Mouse (Mus musculus) liver, postnatal 0 days (tissue): ENCODE results near the gene Srp68. TPM values are rescaled to one million over a fixed set of nuclear protein-coding genes. Genes with fewer than 3 reads are reported as not detected.

ENCODE experiments used
- ATAC-seq: fragments of 200-750 bp; cut with Nextera tagmentation; 2 replicates; pipeline ENCODE4 v1.8.0; 2017; ENCODE audit warnings: mild to moderate bottlenecking, moderate library complexity
- DNase-seq: peaks from one replicate; pipeline ENCODE4 v3.0.0-alpha.2; 2016
- H3K27ac ChIP-seq: fragments of 300-500 bp; sonication (generic); 2 replicates; pipeline ENCODE4 v1.5.1; 2014; ENCODE audit warnings: antibody characterized with exemption, moderate library complexity, mild to moderate bottlenecking, low read depth
- H3K27me3 ChIP-seq: fragments of 300-500 bp; sonication (generic); 2 replicates; pipeline ENCODE4 v1.6.1; 2014; ENCODE audit warnings: low read length, control low read depth, mixed read lengths; ENCODE audit not compliant: insufficient read depth
- H3K36me3 ChIP-seq: fragments of 300-500 bp; sonication (generic); replicated peaks from 2 replicates; pipeline ENCODE4 v1.6.1; 2014; ENCODE audit warnings: mild to moderate bottlenecking, control low read depth, low read length, moderate library complexity, mixed read lengths; ENCODE audit not compliant: insufficient read depth
- H3K4me1 ChIP-seq: fragments of 300-500 bp; sonication (generic); 2 replicates; pipeline ENCODE4 v1.6.1; 2014; ENCODE audit warnings: antibody characterized with exemption, mild to moderate bottlenecking, control low read depth; ENCODE audit not compliant: insufficient read depth
- H3K4me2 ChIP-seq: fragments of 300-500 bp; sonication (generic); 2 replicates; pipeline ENCODE4 v1.6.1; 2014; ENCODE audit warnings: low read depth, mild to moderate bottlenecking, low read length, moderate library complexity, mixed read lengths
- H3K4me3 ChIP-seq: fragments of 300-500 bp; sonication (generic); 2 replicates; pipeline ENCODE4 v1.5.1; 2014; ENCODE audit warnings: low read depth, low read length
- H3K9ac ChIP-seq: fragments of 300-500 bp; sonication (generic); replicated peaks from 2 replicates; pipeline ENCODE4 v1.6.1; 2014; ENCODE audit warnings: mild to moderate bottlenecking, moderate library complexity
- H3K9me3 ChIP-seq: fragments of 300-500 bp; sonication (generic); 2 replicates; pipeline ENCODE4 v1.6.1; 2016; ENCODE audit warnings: mild to moderate bottlenecking, control low read depth, low read length, mixed read lengths
- CTCF ChIP-seq: sonication (generic); IDR thresholded peaks from 2 replicates; pipeline ENCODE4 v1.5.1; 2016; ENCODE audit warnings: antibody characterized with exemption, low read depth
- EP300 ChIP-seq: IDR thresholded peaks from 2 replicates; pipeline ENCODE4 v1.6.1; 2016; ENCODE audit warnings: antibody characterized with exemption, low read depth, mild to moderate bottlenecking
- WGBS: fragments of 180-500 bp; shearing (Covaris S2); extraction: QIAGEN DNeasy Blood & Tissue Kit; methylation state at CpG from one replicate; pipeline ENCODE4 v1.1.7; 2014; ENCODE audit not compliant: insufficient replicate concordance; 5-methylcytosine and 5-hydroxymethylcytosine counted together
- polyA plus RNA-seq: library from polyadenylated mRNA; unstranded; fragments of >200 nt; fragmentation: Nextera tagmentation; extraction: Ambion mirVana; gene quantifications from 2 replicates; pipeline ENCODE4 v1.2.1, GENCODE M21; 2015

Gene Srp68
- polyA plus RNA-seq, 1 experiment from 2014 or later: 23.8 TPM

- 0 out of 2 replicates have a peak, but pooled peaks have one; percentile 22 for ATAC-seq
- WGBS: 56% methylated on average over 8 of the region's 8 CpGs
Measured at GRCm38 (mm10) chr11:116259461-116259860, 14.6 kb downstream of the Srp68 start.

GRCm38 (mm10) chr11:116255982-116256675, 17.9 kb downstream of the Srp68 start:
- WGBS: 74% methylated on average over 9 of the region's 9 CpGs
- H3K4me3 ChIP-seq: no peak overlapping the region
- H3K4me1 ChIP-seq: 0 out of 2 replicates have a peak, but pooled peaks cover 3% of the 10 kb centered on the region
- H3K36me3 ChIP-seq: peaks cover 65% of the 10 kb centered on the region
- H3K9me3 ChIP-seq: no peaks in the 10 kb centered on the region
- ATAC-seq (0 out of 2 replicates have a peak, but pooled peaks have one; percentile 24), DNase-seq (no peak)
- no peak overlapping the region for H3K27ac ChIP-seq
- TF ChIP-seq CTCF: no peak
- H3K4me2 ChIP-seq: no peak overlapping the region
- H3K27me3 ChIP-seq: no peaks in the 10 kb centered on the region
- H3K9ac ChIP-seq: no peak overlapping the region

More at GRCm38 (mm10) chr11:116259461-116259860, 14.6 kb downstream of the Srp68 start:
- no peak overlapping the region for H3K27ac ChIP-seq
- no peaks in the 10 kb centered on the region for H3K9me3 ChIP-seq
- H3K4me1 ChIP-seq: 0 out of 2 replicates have a peak, but pooled peaks cover 3% of the 10 kb centered on the region
- no peak overlapping the region for H3K4me2 ChIP-seq
- TF ChIP-seq EP300 (no peak), CTCF (no peak)
- no peak for DNase-seq
- peaks cover 70% of the 10 kb centered on the region for H3K36me3 ChIP-seq
- no peak overlapping the region for H3K4me3 ChIP-seq
- H3K27me3 ChIP-seq: no peaks in the 10 kb centered on the region
- no peak overlapping the region for H3K9ac ChIP-seq

DNA sequence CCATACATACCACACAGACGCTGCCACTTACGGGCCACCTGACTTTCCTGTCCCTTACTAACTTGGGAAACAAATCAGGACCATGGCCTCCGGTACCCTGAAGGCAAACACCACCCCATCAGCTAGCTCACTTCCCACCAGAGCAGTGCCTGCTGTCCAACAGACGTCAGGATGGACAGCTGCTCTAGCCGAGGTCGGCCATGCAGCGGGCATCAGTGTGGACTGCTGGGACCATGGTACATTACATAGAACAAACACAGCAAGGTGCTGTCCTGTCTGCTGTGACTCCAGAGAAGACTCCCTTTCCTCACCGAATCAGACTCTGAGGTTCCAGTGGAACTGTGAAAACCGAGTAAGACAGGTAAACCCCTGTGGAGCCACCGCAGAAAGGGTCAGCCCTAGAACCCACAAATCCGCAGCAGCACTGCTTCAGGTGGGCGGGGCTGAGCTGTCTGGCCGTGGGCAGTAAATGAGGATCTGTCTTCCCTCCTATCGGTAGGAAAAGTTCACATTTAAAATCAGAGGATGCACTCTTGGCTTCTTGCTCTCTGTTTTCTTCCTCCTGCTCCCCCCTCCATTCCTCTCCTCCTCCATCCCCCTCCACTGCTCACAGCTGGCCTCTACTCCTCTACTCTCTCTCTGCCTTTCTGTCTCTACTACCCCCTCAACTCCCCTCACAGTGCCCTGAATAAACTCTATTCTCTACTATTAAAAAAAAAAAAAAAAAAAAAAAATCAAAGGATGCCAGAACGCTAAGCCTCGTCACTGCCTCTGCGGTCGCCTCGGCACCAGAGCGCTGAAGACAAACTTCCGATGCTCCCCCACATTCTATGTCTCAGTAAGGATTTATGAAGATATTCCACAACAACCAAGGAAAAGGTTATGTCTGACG, 18.7 kb downstream of the Srp68 start:
- H3K27ac ChIP-seq: peak overlapping the region; percentile 30; the same call in 1 of the 2 replicates
- no peaks in the 10 kb centered on the region for H3K27me3 ChIP-seq
- 54% methylated on average over 22 of the region's 22 CpGs for WGBS
- H3K36me3 ChIP-seq: peaks cover 69% of the 10 kb centered on the region
- DNase-seq (no peak), ATAC-seq (no peak)
- 0 out of 2 replicates have a peak, but pooled peaks cover 3% of the 10 kb centered on the region for H3K4me1 ChIP-seq
- H3K9me3 ChIP-seq: no peaks in the 10 kb centered on the region
- no peak overlapping the region for H3K9ac ChIP-seq
- TF ChIP-seq EP300 (no peak), CTCF (no peak)
- no peak overlapping the region for H3K4me3 ChIP-seq
- H3K4me2 ChIP-seq: 0 out of 2 replicates have a peak overlapping the region, but pooled peaks have one; percentile 24

DNA sequence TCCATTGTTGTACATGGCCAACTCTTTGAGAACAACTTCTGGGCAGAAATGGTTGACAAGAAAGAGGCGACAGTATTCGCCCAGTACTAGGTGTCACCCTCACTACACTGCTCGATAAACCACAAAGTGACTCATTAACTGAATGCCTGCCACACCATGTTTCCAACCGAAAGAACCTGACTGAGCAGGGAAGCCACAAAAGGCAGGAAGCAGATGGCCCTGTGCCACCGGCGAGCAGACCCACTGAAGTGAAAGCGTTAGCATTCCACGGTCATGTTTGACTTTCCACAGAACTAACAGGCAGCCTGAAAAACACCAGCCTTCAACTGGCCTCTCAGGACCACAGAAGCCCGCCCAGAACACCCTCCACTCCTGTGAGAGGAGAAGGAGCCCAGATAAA, 19.4 kb downstream of the Srp68 start:
- no peak for TF ChIP-seq CTCF
- no peak for TF ChIP-seq EP300
- no peaks in the 10 kb centered on the region for H3K9me3 ChIP-seq
- no peak overlapping the region for H3K4me3 ChIP-seq
- peak overlapping the region; percentile 30; the same call in 1 of the 2 replicates for H3K27ac ChIP-seq
- DNase-seq: no peak
- H3K9ac ChIP-seq: no peak overlapping the region
- H3K4me1 ChIP-seq: 0 out of 2 replicates have a peak, but pooled peaks cover 3% of the 10 kb centered on the region
- peaks cover 72% of the 10 kb centered on the region for H3K36me3 ChIP-seq
- H3K27me3 ChIP-seq: no peaks in the 10 kb centered on the region
- H3K4me2 ChIP-seq: 0 out of 2 replicates have a peak overlapping the region, but pooled peaks have one; percentile 24
- WGBS: 30% methylated on average over 9 of the region's 9 CpGs
- peak; percentile 38; the same call in 1 of the 2 replicates for ATAC-seq

DNA sequence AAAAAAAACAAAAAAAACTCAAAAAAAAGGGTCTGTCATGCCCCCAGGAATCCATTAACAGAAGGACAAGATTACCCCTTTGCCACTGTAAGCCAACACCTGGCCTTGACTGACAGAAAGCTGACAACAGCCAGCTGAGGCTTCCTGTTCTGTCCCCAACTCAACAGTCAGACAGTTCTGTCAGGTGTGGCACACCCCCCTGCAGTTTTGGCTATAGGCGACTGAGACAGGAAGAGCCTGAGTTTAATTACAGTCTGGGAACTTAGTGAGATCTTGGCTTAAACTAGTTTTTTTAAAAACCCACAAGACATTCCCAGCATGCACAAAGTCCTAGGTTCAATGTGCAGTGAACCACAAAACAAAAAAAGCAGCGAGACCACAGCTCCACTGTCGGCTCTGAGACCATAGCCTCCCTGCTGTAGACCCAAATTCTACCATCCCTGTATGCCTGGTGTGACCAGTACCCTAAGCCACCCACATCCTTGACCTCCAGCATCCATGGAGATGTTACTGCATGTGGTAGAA, 20.9 kb downstream of the Srp68 start:
- H3K36me3 ChIP-seq: peaks cover 73% of the 10 kb centered on the region
- 50% methylated on average over 3 of the region's 3 CpGs for WGBS
- no peak for TF ChIP-seq CTCF
- TF ChIP-seq EP300: no peak
- DNase-seq (no peak), ATAC-seq (no peak)
- no peaks in the 10 kb centered on the region for H3K9me3 ChIP-seq
- no peak overlapping the region for H3K27ac ChIP-seq
- no peak overlapping the region for H3K4me3 ChIP-seq
- H3K4me1 ChIP-seq: 0 out of 2 replicates have a peak, but pooled peaks cover 3% of the 10 kb centered on the region
- no peak overlapping the region for H3K4me2 ChIP-seq
- H3K27me3 ChIP-seq: no peaks in the 10 kb centered on the region
- H3K9ac ChIP-seq: no peak overlapping the region
